Mouse (Mus musculus) midbrain, embryonic 14.5 days (tissue): ENCODE measurements at regions not wholly inside any gene's neighbourhood (a gene's known extent, or its start where the extent isn't known, plus 50 kb on each side); places are given as distances from the start of the nearest gene placed in this dataset.
A peak's percentile ranks its signal among the peaks of the same experiment; 100 is the strongest.

ENCODE experiments used
- ATAC-seq: fragments of 200-750 bp; cut with Nextera tagmentation; 2 replicates; pipeline ENCODE4 v1.8.0; 2017; ENCODE audit warnings: moderate number of reproducible peaks, moderate library complexity; ENCODE audit not compliant: low FRiP score, low TSS enrichment
- DNase-seq: peaks from one replicate; pipeline ENCODE4 v3.0.0-alpha.2; 2015
- H3K27ac ChIP-seq: fragments of 300-500 bp; sonication (generic); replicated peaks from 2 replicates; pipeline ENCODE4 v1.5.1; 2014; ENCODE audit warnings: mild to moderate bottlenecking, low read depth, low read length, moderate library complexity
- H3K27me3 ChIP-seq: fragments of 300-500 bp; sonication (generic); 2 replicates; pipeline ENCODE4 v1.6.1; 2014; ENCODE audit warnings: low read length, control low read depth, mixed read lengths; ENCODE audit not compliant: control insufficient read depth, insufficient read depth
- H3K36me3 ChIP-seq: fragments of 300-500 bp; sonication (generic); 2 replicates; pipeline ENCODE4 v1.6.1; 2014; ENCODE audit warnings: low read length, control low read depth; ENCODE audit not compliant: control insufficient read depth, insufficient read depth
- H3K4me1 ChIP-seq: fragments of 300-500 bp; sonication (generic); 2 replicates; pipeline ENCODE4 v1.6.1; 2014; ENCODE audit warnings: mild to moderate bottlenecking, antibody characterized with exemption, low read length, control low read depth; ENCODE audit not compliant: control insufficient read depth, insufficient read depth
- H3K4me2 ChIP-seq: fragments of 300-500 bp; sonication (generic); 2 replicates; pipeline ENCODE4 v1.6.1; 2014; ENCODE audit warnings: mild to moderate bottlenecking, low read length, moderate library complexity
- H3K4me3 ChIP-seq: fragments of 300-500 bp; sonication (generic); replicated peaks from 2 replicates; pipeline ENCODE4 v1.5.1; 2014; ENCODE audit warnings: low read depth, low read length
- H3K9ac ChIP-seq: fragments of 300-500 bp; sonication (generic); replicated peaks from 2 replicates; pipeline ENCODE4 v1.6.1; 2014; ENCODE audit warnings: mild to moderate bottlenecking, low read length, moderate library complexity
- H3K9me3 ChIP-seq: fragments of 300-500 bp; sonication (generic); 2 replicates; pipeline ENCODE4 v1.6.1; 2016; ENCODE audit warnings: low read length, control low read depth, mixed read lengths; ENCODE audit not compliant: control insufficient read depth
- WGBS: fragments of 180-500 bp; shearing (Covaris S2); extraction: QIAGEN DNeasy Blood & Tissue Kit; methylation state at CpG from one replicate; pipeline ENCODE4 v1.1.7; 2014; 5-methylcytosine and 5-hydroxymethylcytosine counted together

DNA sequence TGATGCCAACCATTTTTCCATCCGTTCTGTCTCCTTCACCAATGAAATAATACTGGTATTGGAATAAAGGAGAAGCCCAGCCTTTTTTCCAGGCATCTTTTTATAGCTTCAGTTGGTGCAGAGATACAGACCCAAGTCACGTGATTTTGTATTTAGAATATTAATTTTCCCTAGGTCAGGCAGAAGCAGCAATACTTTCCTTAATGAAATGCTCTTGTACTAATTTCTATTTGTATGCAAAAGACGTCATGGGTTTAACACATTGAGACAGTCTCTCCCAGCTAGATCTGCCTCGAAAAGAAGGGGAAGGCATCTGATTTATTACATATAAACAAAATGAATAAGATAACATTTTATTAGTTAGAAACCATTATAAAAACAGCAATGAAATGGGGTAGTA, 302.3 kb upstream of the Ldb2 start:
- H3K27me3 ChIP-seq = no peaks in the 10 kb centered on the region
- no peak overlapping the region for H3K9ac ChIP-seq
- H3K27ac ChIP-seq = peak overlapping the region; percentile 71
- DNase-seq (peak; percentile 47), ATAC-seq (0 out of 2 replicates have a peak, but pooled peaks have one; percentile 12)
- WGBS = 39% methylated on average over 4 of the region's 4 CpGs
- no peak overlapping the region for H3K4me3 ChIP-seq
- H3K4me1 ChIP-seq = peaks cover 37% of the 10 kb centered on the region
- H3K36me3 ChIP-seq = no peaks in the 10 kb centered on the region
- no peaks in the 10 kb centered on the region for H3K9me3 ChIP-seq
- H3K4me2 ChIP-seq = no peak overlapping the region

DNA sequence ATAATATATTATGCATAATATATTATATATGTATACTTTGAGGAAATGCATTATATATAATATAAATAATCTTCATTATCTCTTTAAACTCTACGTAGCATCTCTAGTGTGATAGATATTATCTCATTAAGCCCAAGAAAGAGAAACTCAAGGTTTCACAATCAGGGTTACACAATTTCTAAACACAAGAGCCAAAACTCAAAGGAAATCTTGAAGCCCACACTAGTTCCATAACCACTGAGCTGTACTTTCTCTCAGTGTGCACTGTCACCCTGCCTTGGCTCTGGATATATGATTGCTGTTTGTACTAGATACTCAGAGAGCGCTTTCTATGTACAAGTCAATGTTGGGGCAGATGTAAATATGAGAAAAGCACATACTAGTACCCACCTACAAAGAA, 299.6 kb upstream of the Ldb2 start:
- 94% methylated on average over 2 of the region's 2 CpGs for WGBS
- Histone ChIP-seq H3K27me3 (no peaks in the 10 kb centered on the region), H3K9me3 (no peaks in the 10 kb centered on the region), H3K4me3 (no peak overlapping the region), H3K4me1 (peaks cover 30% of the 10 kb centered on the region), H3K4me2 (no peak overlapping the region), H3K36me3 (no peaks in the 10 kb centered on the region), H3K27ac (no peak overlapping the region), H3K9ac (no peak overlapping the region)
- DNase-seq (no peak), ATAC-seq (no peak)

DNA sequence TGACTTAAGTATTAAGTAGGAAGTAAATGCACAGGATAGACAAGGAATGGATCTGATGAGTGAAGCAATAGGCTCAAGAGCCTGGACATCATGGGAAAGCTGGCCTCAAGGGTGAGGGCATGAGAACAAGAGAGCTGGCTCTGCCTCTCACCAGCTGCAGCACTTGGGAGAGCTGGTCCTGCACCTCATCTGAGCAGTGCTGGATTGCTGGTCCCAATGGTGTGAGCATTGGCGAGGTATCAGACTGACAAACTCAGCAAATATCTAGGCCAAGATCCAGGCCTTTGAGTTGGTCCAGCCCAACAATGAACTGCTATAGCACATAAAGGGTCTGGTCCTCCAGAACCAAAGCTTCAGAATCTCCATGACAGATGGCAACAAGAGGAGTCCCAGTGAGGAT, 298.5 kb upstream of the Ldb2 start:
- WGBS = 85% methylated on average over 1 of the region's 1 CpGs
- Histone ChIP-seq H3K4me2 (no peak overlapping the region), H3K9ac (no peak overlapping the region), H3K9me3 (no peaks in the 10 kb centered on the region), H3K27me3 (no peaks in the 10 kb centered on the region), H3K4me3 (no peak overlapping the region), H3K36me3 (no peaks in the 10 kb centered on the region), H3K27ac (no peak overlapping the region), H3K4me1 (peaks cover 22% of the 10 kb centered on the region)
- ATAC-seq (no peak), DNase-seq (no peak)

DNA sequence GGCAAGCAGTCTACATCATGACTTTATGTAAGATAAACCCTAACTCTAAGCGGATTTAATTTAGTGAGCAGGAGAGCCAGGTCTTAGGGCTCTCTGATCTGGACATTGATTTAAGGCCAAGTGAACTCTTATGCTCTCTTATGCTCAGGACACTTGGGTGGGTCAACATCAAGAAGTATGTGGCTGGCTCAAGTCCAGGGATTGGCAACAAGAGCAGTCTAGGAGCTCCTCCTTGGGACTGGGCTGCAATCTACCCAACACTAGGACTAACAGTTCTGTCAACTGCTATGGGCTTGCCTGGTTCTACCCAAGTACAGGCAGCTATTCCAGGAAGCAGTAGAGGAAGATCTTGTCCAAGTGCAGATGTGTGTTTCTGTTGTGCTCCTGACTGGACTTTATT, 285.3 kb upstream of the Ldb2 start:
- 97% methylated on average over 1 of the region's 1 CpGs for WGBS
- DNase-seq (no peak), ATAC-seq (no peak)
- Histone ChIP-seq H3K9ac (no peak overlapping the region), H3K36me3 (no peaks in the 10 kb centered on the region), H3K4me2 (no peak overlapping the region), H3K27ac (no peak overlapping the region), H3K27me3 (no peaks in the 10 kb centered on the region), H3K4me1 (no peaks in the 10 kb centered on the region), H3K4me3 (no peak overlapping the region), H3K9me3 (0 out of 2 replicates have a peak, but pooled peaks cover 4% of the 10 kb centered on the region)

DNA sequence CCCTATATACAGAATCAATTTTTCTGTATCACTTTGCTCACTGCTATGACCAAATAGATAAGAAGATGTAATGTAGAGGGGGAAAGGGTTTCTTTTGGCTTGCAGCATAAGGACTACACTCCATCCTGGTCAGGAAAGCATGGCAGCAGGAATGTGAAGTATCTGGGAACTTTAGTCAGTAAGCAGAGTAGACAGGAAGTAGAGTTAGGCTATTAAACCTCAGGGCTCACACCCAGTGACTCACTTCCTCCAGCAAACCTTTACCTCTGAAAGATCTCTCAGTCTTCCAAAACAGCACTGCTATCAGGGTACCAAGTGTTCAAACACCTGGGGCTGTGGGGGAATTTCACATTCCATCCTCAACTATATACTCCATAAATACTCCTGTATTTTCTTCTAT, 283.1 kb upstream of the Ldb2 start:
- H3K27ac ChIP-seq = no peak overlapping the region
- H3K9ac ChIP-seq = no peak overlapping the region
- DNase-seq (no peak), ATAC-seq (no peak)
- H3K4me3 ChIP-seq = no peak overlapping the region
- H3K9me3 ChIP-seq = no peaks in the 10 kb centered on the region
- H3K4me2 ChIP-seq = no peak overlapping the region
- no peaks in the 10 kb centered on the region for H3K4me1 ChIP-seq
- H3K36me3 ChIP-seq = no peaks in the 10 kb centered on the region
- H3K27me3 ChIP-seq = no peaks in the 10 kb centered on the region

DNA sequence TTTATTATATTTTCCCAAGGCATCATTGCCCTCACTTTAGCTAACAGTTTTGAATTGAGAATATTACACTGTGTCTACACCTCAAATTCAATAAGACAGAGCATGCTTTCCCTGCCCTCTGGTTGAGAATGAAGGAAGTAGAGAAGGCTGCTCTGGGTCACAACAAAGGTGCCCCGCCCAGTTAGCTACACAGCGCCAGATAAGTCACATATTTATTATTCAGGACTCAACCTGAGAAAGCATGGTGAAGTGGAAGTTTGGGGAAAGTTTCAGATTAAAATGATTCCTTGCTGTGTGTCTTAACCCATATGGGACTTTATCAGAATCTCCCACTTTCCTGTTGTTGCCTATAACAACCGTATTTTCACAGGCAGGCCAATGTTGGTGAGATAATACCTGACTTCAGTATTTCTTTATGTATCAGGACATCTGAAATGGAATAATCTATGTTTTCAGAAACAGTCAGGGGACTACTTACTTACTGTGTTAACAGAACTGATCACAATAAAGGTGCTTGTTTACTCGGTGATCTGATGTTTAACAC, 276.9 kb upstream of the Ldb2 start:
- DNase-seq = no peak
- no peak overlapping the region for H3K4me2 ChIP-seq
- H3K27me3 ChIP-seq = no peaks in the 10 kb centered on the region
- no peak for ATAC-seq
- H3K4me3 ChIP-seq = no peak overlapping the region
- H3K36me3 ChIP-seq = no peaks in the 10 kb centered on the region
- no peaks in the 10 kb centered on the region for H3K9me3 ChIP-seq
- H3K9ac ChIP-seq = no peak overlapping the region
- no peaks in the 10 kb centered on the region for H3K4me1 ChIP-seq
- WGBS = 95% methylated on average over 4 of the region's 4 CpGs
- no peak overlapping the region for H3K27ac ChIP-seq

DNA sequence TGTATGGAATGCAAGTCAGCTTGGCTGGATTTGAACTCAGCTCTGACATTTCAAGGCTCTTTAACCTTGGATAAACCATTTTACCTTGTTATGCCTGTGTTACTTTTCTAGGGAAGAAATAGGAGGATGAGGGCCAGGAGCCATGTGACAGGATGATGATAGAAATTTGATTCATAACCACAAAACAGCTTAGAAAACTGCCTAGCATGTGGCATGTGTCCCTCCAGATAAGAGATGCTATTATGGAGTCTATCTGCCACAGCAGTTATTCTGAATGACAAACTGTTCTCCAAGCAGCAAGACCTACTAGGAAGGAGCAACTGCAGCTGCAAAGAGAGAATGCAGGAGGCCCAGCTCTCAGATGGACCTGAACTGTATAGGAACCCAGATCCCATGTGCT, 275.7 kb upstream of the Ldb2 start:
- Histone ChIP-seq H3K4me2 (no peak overlapping the region), H3K27ac (no peak overlapping the region), H3K4me1 (no peaks in the 10 kb centered on the region), H3K36me3 (no peaks in the 10 kb centered on the region), H3K9me3 (no peaks in the 10 kb centered on the region), H3K4me3 (no peak overlapping the region), H3K9ac (no peak overlapping the region), H3K27me3 (no peaks in the 10 kb centered on the region)
- no peak for DNase-seq
- ATAC-seq = no peak

DNA sequence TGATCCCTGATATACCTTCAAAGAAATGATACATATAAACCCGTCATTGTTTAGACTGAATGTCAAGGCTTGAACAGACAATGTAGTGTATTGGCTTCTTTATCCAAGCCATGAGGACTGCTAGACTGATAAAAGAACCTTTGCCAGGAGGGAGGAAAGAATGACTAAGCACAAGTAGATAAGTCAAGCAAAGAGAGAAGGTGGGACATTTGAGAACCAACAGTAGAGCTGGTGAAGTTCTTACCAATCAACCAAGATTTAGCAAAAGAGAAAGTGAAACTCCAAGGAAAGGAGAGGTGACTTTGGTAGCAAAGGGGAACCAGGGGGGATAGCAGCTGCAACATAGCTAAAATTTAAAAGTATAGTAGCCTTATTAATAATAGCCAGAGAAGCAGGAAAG, 273.0 kb upstream of the Ldb2 start:
- 94% methylated on average over 1 of the region's 1 CpGs for WGBS
- H3K4me3 ChIP-seq = no peak overlapping the region
- H3K27me3 ChIP-seq = no peaks in the 10 kb centered on the region
- DNase-seq (no peak), ATAC-seq (no peak)
- no peak overlapping the region for H3K9ac ChIP-seq
- no peak overlapping the region for H3K27ac ChIP-seq
- H3K4me2 ChIP-seq = no peak overlapping the region
- no peaks in the 10 kb centered on the region for H3K4me1 ChIP-seq
- no peaks in the 10 kb centered on the region for H3K36me3 ChIP-seq
- no peaks in the 10 kb centered on the region for H3K9me3 ChIP-seq

DNA sequence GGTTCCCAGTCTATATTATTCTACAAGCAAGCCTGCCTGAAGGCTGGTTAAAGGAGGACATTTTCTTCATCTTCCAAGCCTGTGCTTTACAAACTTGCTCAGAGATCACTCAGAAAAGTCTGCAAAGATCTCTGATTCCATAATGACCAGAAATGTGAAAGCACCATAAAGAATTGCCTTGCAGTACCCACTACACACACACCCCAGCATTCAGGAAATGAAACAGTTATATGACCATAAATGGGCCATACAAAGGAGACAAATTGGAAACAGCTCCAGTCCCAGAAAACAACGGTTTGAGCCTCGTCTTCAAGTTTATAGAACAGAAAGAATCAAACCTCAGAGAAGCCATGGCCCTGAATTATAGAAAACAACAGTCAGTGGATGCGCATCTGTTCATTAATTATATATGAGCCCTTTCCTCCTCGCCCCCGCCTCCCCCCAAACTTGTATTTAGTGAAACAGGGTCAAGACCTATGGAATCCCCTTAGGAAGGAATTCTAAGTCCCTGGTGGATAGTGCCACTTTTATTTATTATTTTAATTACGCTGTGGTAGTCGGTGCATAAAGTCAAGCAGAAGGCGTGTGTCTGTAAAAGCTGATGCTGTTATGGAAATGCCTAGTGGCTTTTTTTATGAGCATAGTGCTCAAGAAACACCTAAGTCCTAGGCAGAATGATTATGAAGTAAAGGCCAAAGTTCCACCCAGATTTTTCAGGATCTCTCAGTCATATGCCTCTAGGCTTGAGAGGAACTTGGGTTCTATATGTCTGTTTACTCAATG, 266.6 kb upstream of the Ldb2 start:
- Histone ChIP-seq H3K36me3 (no peaks in the 10 kb centered on the region), H3K4me2 (no peak overlapping the region), H3K4me1 (no peaks in the 10 kb centered on the region), H3K4me3 (no peak overlapping the region), H3K9ac (no peak overlapping the region), H3K27ac (no peak overlapping the region), H3K27me3 (no peaks in the 10 kb centered on the region), H3K9me3 (no peaks in the 10 kb centered on the region)
- DNase-seq = no peak
- no peak for ATAC-seq
- WGBS = 71% methylated on average over 8 of the region's 8 CpGs
